Mouse (Mus musculus): ENCODE measurements around the gene Rbpj. TPM values are rescaled to one million over a fixed set of nuclear protein-coding genes. Genes with fewer than 3 reads are reported as not detected.
A peak's percentile ranks its signal among the peaks of the same experiment; 100 is the strongest.

Rbpj gene
- total and polyA plus RNA-seq, 2 experiments from 2014 or later: 12.6 to 22.0 TPM

DNA sequence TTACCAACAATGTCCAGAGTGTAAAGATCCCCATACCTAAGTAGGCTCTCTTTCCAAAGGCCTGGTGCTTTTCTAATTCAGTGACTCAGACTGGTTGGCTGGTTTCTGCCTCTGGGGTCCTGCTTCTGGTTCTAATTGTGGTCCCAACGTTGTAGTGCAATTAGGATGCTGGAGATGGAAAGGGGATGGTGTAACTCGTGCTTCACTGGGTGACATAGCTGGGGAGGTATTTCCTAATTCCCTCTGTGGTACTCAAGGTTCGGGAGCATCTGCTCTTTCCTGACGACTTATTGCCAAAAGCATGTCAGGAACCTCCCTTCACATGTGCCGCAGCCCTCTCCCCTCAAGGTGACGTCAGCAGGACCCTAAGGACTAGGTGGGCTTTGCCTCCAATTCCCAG is 27.8 kb downstream of the Rbpj start:
- no peaks in the 10 kb centered on the region for H3K4me1 ChIP-seq (ENCODE audit: control insufficient read depth, insufficient read depth)
- H3K27ac ChIP-seq (ENCODE audit: low read depth): no peak overlapping the region
- DNase-seq (ENCODE audit: low spot score) (no peak), ATAC-seq (ENCODE audit: insufficient read depth, low read depth) (no peak)
- H3K4me2 ChIP-seq (ENCODE audit: low read depth, low read length): no peak overlapping the region
- no peaks in the 10 kb centered on the region for H3K27me3 ChIP-seq (ENCODE audit: control insufficient read depth, insufficient read depth, low read length)
- H3K9ac ChIP-seq (replicated peaks; ENCODE audit: low read depth, low read length): no peak overlapping the region
- H3K4me3 ChIP-seq (ENCODE audit: low read depth, low read length): no peak overlapping the region
- H3K36me3 ChIP-seq (replicated peaks; ENCODE audit: control insufficient read depth, insufficient read depth, low read length): no peaks in the 10 kb centered on the region
- WGBS: 55% methylated on average over 6 of the region's 6 CpGs
- no peak for TF ChIP-seq CTCF (IDR thresholded peaks at IDR 0.05; ENCODE audit: low read depth)
- no peak for TF ChIP-seq EP300 (IDR thresholded peaks at IDR 0.05; ENCODE audit: low read depth)
- no peaks in the 10 kb centered on the region for H3K9me3 ChIP-seq (replicated peaks; ENCODE audit: control insufficient read depth, low read length)

DNA sequence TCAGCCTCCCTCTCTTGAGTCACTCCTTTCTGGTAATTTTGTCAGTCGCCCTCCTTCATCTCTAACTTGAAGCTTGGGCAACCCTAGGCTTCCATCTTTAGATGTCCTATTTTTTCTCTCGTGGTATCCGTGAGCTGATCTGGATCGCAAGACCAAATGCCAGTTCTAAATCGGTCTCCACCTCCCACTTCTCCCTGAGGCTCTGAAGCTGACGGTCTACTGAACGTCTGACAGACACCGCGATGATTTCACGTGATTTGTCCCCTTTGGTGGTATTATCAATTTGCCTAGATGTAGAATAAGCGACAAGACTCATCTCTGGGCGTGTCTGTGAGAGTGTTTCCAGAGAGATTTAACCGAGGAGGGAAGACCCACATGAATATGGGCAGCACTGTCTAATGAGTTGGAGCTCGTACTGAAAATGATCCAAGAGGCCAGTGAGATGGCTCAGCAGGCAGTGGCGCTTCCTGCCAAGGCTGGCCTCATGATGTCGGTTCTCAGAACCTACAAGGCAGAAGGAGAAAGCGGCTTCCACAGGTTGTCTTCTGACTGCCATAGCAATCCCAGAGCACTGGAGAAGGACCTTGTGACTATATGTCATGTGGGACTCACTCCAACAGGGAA is 28.7 kb downstream of the Rbpj start:
- Histone ChIP-seq H3K4me1 (ENCODE audit: control insufficient read depth, insufficient read depth) (no peaks in the 10 kb centered on the region), H3K9me3 (replicated peaks; ENCODE audit: control insufficient read depth, low read length) (no peaks in the 10 kb centered on the region), H3K36me3 (replicated peaks; ENCODE audit: control insufficient read depth, insufficient read depth, low read length) (no peaks in the 10 kb centered on the region), H3K4me2 (ENCODE audit: low read depth, low read length) (no peak overlapping the region), H3K9ac (replicated peaks; ENCODE audit: low read depth, low read length) (no peak overlapping the region), H3K27ac (ENCODE audit: low read depth) (no peak overlapping the region), H3K4me3 (ENCODE audit: low read depth, low read length) (no peak overlapping the region), H3K27me3 (ENCODE audit: control insufficient read depth, insufficient read depth, low read length) (no peaks in the 10 kb centered on the region)
- DNase-seq (ENCODE audit: low spot score) (no peak), ATAC-seq (ENCODE audit: insufficient read depth, low read depth) (no peak)
- WGBS: 78% methylated on average over 17 of the region's 17 CpGs
- TF ChIP-seq CTCF (IDR thresholded peaks at IDR 0.05; ENCODE audit: low read depth) (no peak), EP300 (IDR thresholded peaks at IDR 0.05; ENCODE audit: low read depth) (no peak)

DNA sequence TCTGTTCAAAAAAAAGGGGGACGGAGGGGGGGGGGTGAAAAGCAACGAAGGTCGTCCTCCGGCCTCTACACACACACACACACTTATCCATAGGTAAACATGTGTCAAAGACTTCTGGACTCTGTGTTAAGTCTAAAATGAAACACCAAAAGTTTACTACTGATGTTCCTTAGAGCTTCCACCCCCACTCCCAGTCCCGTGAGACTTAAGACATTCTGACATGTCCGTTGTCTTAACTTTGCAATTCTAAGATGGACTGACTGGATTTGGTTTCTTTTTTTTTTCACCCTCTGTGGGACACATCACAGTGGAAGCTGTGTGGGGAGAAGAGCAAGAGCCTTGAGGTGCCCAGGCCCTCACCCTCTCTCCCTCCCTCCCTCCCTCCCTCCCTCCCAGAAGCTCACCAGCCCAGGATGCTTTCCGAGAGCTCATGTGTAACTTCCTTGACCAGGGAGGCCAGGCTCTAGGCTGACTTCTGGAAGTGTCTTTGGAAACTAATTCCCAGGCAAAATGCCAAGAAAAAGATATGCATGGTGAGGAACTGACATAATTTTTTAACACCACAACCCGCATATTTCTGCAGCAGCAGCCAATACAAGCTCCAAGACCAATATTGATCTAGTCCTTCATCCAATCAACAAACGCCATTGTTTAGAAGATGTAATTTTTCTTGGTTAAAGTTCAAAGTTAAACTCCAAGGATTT is 31.0 kb downstream of the Rbpj start:
- WGBS: 59% methylated on average over 9 of the region's 9 CpGs
- Histone ChIP-seq H3K4me3 (ENCODE audit: low read depth, low read length) (no peak overlapping the region), H3K27me3 (ENCODE audit: control insufficient read depth, insufficient read depth, low read length) (no peaks in the 10 kb centered on the region), H3K9ac (replicated peaks; ENCODE audit: low read depth, low read length) (no peak overlapping the region), H3K4me2 (ENCODE audit: low read depth, low read length) (no peak overlapping the region), H3K9me3 (replicated peaks; ENCODE audit: control insufficient read depth, low read length) (no peaks in the 10 kb centered on the region), H3K36me3 (replicated peaks; ENCODE audit: control insufficient read depth, insufficient read depth, low read length) (no peaks in the 10 kb centered on the region), H3K4me1 (ENCODE audit: control insufficient read depth, insufficient read depth) (no peaks in the 10 kb centered on the region), H3K27ac (ENCODE audit: low read depth) (0 out of 2 replicates have a peak overlapping the region, but pooled peaks have one; percentile 49)
- DNase-seq (ENCODE audit: low spot score) (peak; percentile 70), ATAC-seq (ENCODE audit: insufficient read depth, low read depth) (peak; percentile 30; the same call in 1 of the 2 replicates)
- TF ChIP-seq EP300 (IDR thresholded peaks at IDR 0.05; ENCODE audit: low read depth): no peak
- no peak for TF ChIP-seq CTCF (IDR thresholded peaks at IDR 0.05; ENCODE audit: low read depth)

DNA sequence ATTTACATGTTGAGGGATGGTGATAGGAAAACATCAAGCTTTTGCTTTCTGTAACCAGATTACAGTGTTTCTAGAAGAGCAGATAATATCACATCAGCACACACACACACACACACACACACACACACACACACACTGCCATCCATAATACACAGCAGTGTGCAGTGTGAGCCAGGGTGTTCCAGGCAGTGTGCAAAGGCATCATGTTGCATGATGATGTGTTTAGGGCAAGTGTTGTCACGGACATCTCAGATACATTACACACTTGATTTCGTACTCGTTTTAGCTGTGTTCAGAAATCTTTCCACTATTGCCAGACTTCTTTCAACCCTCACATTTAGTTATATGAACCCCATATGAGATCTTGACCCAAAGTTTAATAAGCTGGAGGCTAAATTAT is 33.6 kb downstream of the Rbpj start:
- H3K4me2 ChIP-seq (ENCODE audit: low read depth, low read length): no peak overlapping the region
- no peaks in the 10 kb centered on the region for H3K4me1 ChIP-seq (ENCODE audit: control insufficient read depth, insufficient read depth)
- no peaks in the 10 kb centered on the region for H3K9me3 ChIP-seq (replicated peaks; ENCODE audit: control insufficient read depth, low read length)
- H3K27me3 ChIP-seq (ENCODE audit: control insufficient read depth, insufficient read depth, low read length): no peaks in the 10 kb centered on the region
- ATAC-seq (ENCODE audit: insufficient read depth, low read depth) (no peak), DNase-seq (ENCODE audit: low spot score) (no peak)
- H3K36me3 ChIP-seq (replicated peaks; ENCODE audit: control insufficient read depth, insufficient read depth, low read length): no peaks in the 10 kb centered on the region
- TF ChIP-seq CTCF (IDR thresholded peaks at IDR 0.05; ENCODE audit: low read depth): no peak
- TF ChIP-seq EP300 (IDR thresholded peaks at IDR 0.05; ENCODE audit: low read depth): no peak
- no peak overlapping the region for H3K4me3 ChIP-seq (ENCODE audit: low read depth, low read length)
- H3K9ac ChIP-seq (replicated peaks; ENCODE audit: low read depth, low read length): no peak overlapping the region
- 65% methylated on average over 3 of the region's 3 CpGs for WGBS
- no peak overlapping the region for H3K27ac ChIP-seq (ENCODE audit: low read depth)

DNA sequence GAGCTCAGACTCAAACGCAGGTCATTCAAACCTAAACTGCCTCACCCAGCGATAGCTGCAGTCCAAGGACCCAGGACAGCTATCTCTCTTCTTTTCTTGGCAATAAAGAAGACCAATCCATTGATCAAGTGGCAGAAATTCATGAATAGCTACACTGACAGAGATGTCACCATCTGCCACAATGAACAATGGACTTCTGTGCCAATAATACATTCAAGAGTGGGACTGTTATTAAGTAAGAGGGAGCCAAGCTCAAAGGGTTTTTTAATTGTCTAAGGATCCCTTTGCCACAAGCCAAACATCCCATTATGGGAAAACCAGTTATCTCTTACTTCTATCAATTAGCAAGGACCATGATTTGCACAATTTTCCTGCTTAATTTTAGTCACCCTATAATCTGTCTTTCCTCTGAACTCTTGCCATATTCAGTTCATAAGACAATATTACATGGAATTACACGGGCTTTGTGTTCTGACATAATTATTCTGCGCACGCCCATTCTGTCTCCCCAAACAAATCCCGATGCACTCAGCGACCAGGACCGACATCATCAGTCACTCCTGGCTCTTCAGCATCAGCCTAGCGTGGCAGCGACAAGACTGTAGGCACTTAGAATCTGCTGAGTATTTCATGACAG is 34.7 kb downstream of the Rbpj start:
- Histone ChIP-seq H3K36me3 (replicated peaks; ENCODE audit: control insufficient read depth, insufficient read depth, low read length) (no peaks in the 10 kb centered on the region), H3K9me3 (replicated peaks; ENCODE audit: control insufficient read depth, low read length) (no peaks in the 10 kb centered on the region), H3K27me3 (ENCODE audit: control insufficient read depth, insufficient read depth, low read length) (no peaks in the 10 kb centered on the region), H3K4me2 (ENCODE audit: low read depth, low read length) (no peak overlapping the region), H3K4me3 (ENCODE audit: low read depth, low read length) (no peak overlapping the region), H3K27ac (ENCODE audit: low read depth) (no peak overlapping the region), H3K4me1 (ENCODE audit: control insufficient read depth, insufficient read depth) (no peaks in the 10 kb centered on the region), H3K9ac (replicated peaks; ENCODE audit: low read depth, low read length) (no peak overlapping the region)
- TF ChIP-seq EP300 (IDR thresholded peaks at IDR 0.05; ENCODE audit: low read depth) (no peak), CTCF (IDR thresholded peaks at IDR 0.05; ENCODE audit: low read depth) (no peak)
- no peak for DNase-seq (ENCODE audit: low spot score)
- 68% methylated on average over 10 of the region's 10 CpGs for WGBS
- ATAC-seq (ENCODE audit: insufficient read depth, low read depth): no peak
